Mouse (Mus musculus): Measurements from ENCODE around the gene Col9a1. TPM values are rescaled to one million over a fixed set of nuclear protein-coding genes. Genes with fewer than 3 reads are reported as not detected.

The Col9a1 gene
- total RNA-seq (2015; ENCODE audit: low replicate concordance) = not detected in 2 replicates
- not detected in 2 replicates for total RNA-seq (2017; ENCODE audit: low replicate concordance)

- no peak for ATAC-seq (replicated peaks; ENCODE audit: low FRiP score, poor library complexity, severe bottlenecking)
Observed at GRCm38 (mm10) chr1:24177224-24177851, at the start of gene Col9a1. Gene Col9a1, plus strand, starts transcription at chr1:24177610.

GRCm38 (mm10) chr1:24127866-24128265 lies 49.5 kb upstream of the Col9a1 start:
- no peak for ATAC-seq (replicated peaks; ENCODE audit: low FRiP score, poor library complexity, severe bottlenecking)

- no peak for ATAC-seq (replicated peaks; ENCODE audit: low FRiP score, poor library complexity, severe bottlenecking)
Observed at GRCm38 (mm10) chr1:24133853-24134252, 43.6 kb upstream of the Col9a1 start.

GRCm38 (mm10) chr1:24134792-24135191 lies 42.6 kb upstream of the Col9a1 start:
- ATAC-seq (replicated peaks; ENCODE audit: low FRiP score, poor library complexity, severe bottlenecking) = no peak

GRCm38 (mm10) chr1:24137133-24137532 lies 40.3 kb upstream of the Col9a1 start:
- ATAC-seq (replicated peaks; ENCODE audit: low FRiP score, poor library complexity, severe bottlenecking) = no peak; the same call in 1 of the 2 replicates

- ATAC-seq (replicated peaks; ENCODE audit: low FRiP score, poor library complexity, severe bottlenecking) = no peak
Observed at GRCm38 (mm10) chr1:24140555-24140954, 36.9 kb upstream of the Col9a1 start.

- no peak for ATAC-seq (replicated peaks; ENCODE audit: low FRiP score, poor library complexity, severe bottlenecking)
Observed at GRCm38 (mm10) chr1:24143504-24143903, 33.9 kb upstream of the Col9a1 start.

- no peak for ATAC-seq (replicated peaks; ENCODE audit: low FRiP score, poor library complexity, severe bottlenecking)
Observed at GRCm38 (mm10) chr1:24157751-24158150, 19.7 kb upstream of the Col9a1 start.

- ATAC-seq (replicated peaks; ENCODE audit: low FRiP score, poor library complexity, severe bottlenecking) = no peak
Observed at GRCm38 (mm10) chr1:24169410-24169809, 8.0 kb upstream of the Col9a1 start.

- no peak for ATAC-seq (replicated peaks; ENCODE audit: low FRiP score, poor library complexity, severe bottlenecking)
Observed at GRCm38 (mm10) chr1:24171205-24171866, 6.1 kb upstream of the Col9a1 start.

- no peak for ATAC-seq (replicated peaks; ENCODE audit: low FRiP score, poor library complexity, severe bottlenecking)
Observed at GRCm38 (mm10) chr1:24171898-24172297, 5.5 kb upstream of the Col9a1 start.

- ATAC-seq (replicated peaks; ENCODE audit: low FRiP score, poor library complexity, severe bottlenecking) = no peak
Observed at GRCm38 (mm10) chr1:24172656-24173055, 4.8 kb upstream of the Col9a1 start.

GRCm38 (mm10) chr1:24175761-24176160 lies 1.6 kb upstream of the Col9a1 start:
- ATAC-seq (replicated peaks; ENCODE audit: low FRiP score, poor library complexity, severe bottlenecking) = no peak

- ATAC-seq (replicated peaks; ENCODE audit: low FRiP score, poor library complexity, severe bottlenecking) = no peak
Observed at GRCm38 (mm10) chr1:24179856-24180255, 2.4 kb downstream of the Col9a1 start.

GRCm38 (mm10) chr1:24184981-24185380 lies 7.6 kb downstream of the Col9a1 start:
- no peak for ATAC-seq (replicated peaks; ENCODE audit: low FRiP score, poor library complexity, severe bottlenecking)

- ATAC-seq (replicated peaks; ENCODE audit: low FRiP score, poor library complexity, severe bottlenecking) = no peak
Observed at GRCm38 (mm10) chr1:24186964-24187363, 9.6 kb downstream of the Col9a1 start.

GRCm38 (mm10) chr1:24191668-24192067 lies 14.3 kb downstream of the Col9a1 start:
- no peak for ATAC-seq (replicated peaks; ENCODE audit: low FRiP score, poor library complexity, severe bottlenecking)

- ATAC-seq (replicated peaks; ENCODE audit: low FRiP score, poor library complexity, severe bottlenecking) = no peak
Observed at GRCm38 (mm10) chr1:24194111-24194510, 16.7 kb downstream of the Col9a1 start.

- ATAC-seq (replicated peaks; ENCODE audit: low FRiP score, poor library complexity, severe bottlenecking) = no peak
Observed at GRCm38 (mm10) chr1:24195070-24195840, 17.8 kb downstream of the Col9a1 start.

- no peak for ATAC-seq (replicated peaks; ENCODE audit: low FRiP score, poor library complexity, severe bottlenecking)
Observed at GRCm38 (mm10) chr1:24195951-24196517, 18.6 kb downstream of the Col9a1 start.
